8 mouse cellular contexts compared by ENCODE assay signal in the genomic region with DNA sequence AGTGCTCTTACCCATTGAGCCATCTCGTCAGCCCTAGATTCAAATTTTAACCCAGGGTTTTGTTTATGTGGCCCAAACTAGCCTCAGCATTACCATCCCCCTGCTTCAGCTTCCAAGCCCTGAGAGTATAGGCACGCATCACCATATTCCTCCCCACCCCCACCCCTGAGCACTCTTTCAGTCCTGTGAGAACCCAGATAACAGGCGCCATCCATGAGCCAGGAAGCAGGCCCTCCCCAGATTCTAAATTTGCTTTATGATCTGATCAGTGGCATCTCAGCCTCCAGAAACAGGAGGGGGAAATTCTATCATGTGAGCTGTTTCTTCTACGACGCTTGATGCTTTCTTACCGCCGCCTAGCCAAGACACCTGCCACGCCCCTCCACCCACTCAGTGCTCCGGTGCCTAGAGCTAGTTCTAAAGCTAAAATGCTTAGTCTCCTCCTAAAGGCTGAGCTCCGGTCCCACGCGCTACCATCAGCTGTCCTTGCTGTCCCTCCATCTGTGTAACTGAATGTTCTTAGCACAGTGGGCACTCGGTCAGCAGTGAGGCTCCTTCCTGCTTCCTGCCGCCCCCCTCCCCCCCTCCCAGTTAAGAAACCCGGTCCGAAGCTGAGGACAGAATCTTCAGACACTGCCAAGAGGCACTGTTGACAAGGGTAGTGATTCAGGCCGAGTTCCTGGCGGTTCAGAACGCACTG. TPM values are rescaled to one million over a fixed set of nuclear protein-coding genes. Genes with fewer than 3 reads are reported as not detected.
DNase-seq lines count a peak whose midpoint lies in the region; ATAC-seq lines count a peak whose summit lies in the region.

No protein-coding gene starts in this region.

- 3% methylated on average over 19 of the region's 19 CpGs for WGBS in heart, embryonic 15.5 days
- WGBS in neural tube, embryonic 15.5 days: 8% methylated on average over 19 of the region's 19 CpGs

- peak overlapping the region; percentile 65 for H3K4me2 ChIP-seq in heart, embryonic 15.5 days
- peak overlapping the region; percentile 47 for H3K4me2 ChIP-seq in neural tube, embryonic 15.5 days

- H3K9me3 ChIP-seq in erythroblast, embryonic 14.5 days (ENCODE audit: control insufficient read depth, low read length): peaks cover 5% of the 10 kb centered on the region
- no peaks in the 10 kb centered on the region for H3K9me3 ChIP-seq in heart, embryonic 15.5 days (replicated peaks)
- no peaks in the 10 kb centered on the region for H3K9me3 ChIP-seq in neural tube, embryonic 15.5 days (replicated peaks)

- DNase-seq in CD4-positive helper T cell, adult 2 months (ENCODE audit: low read depth, low spot score): peak; percentile 91
- DNase-seq in adrenal gland, postnatal 14 days: peak; percentile 39
- DNase-seq in layer of hippocampus, adult 18-20 months (ENCODE audit: low spot score in 2 of 2): peak; percentile 75 to 83
- DNase-seq in lung, adult 18-20 months: peak; percentile 50 to 58
- DNase-seq in thymus, postnatal 14 days: peak; percentile 75

- H3K27ac ChIP-seq in heart, embryonic 15.5 days: peak overlapping the region; percentile 63
- peak overlapping the region; percentile 72 for H3K27ac ChIP-seq in neural tube, embryonic 15.5 days (replicated peaks)

- no peaks in the 10 kb centered on the region; the same call in 1 of the 2 replicates for H3K27me3 ChIP-seq in erythroblast, embryonic 14.5 days (ENCODE audit: control insufficient read depth)
- H3K27me3 ChIP-seq in heart, embryonic 15.5 days: no peaks in the 10 kb centered on the region
- H3K27me3 ChIP-seq in neural tube, embryonic 15.5 days (replicated peaks): no peaks in the 10 kb centered on the region

- H3K9ac ChIP-seq in heart, embryonic 15.5 days: peak overlapping the region; percentile 14; the same call in 1 of the 2 replicates
- H3K9ac ChIP-seq in neural tube, embryonic 15.5 days (replicated peaks): 0 out of 2 replicates have a peak overlapping the region, but pooled peaks have one; percentile 17

- H3K4me3 ChIP-seq in erythroblast, embryonic 14.5 days (replicated peaks): peak overlapping the region; percentile 47
- peak overlapping the region; percentile 35 for H3K4me3 ChIP-seq in heart, embryonic 15.5 days
- peak overlapping the region; percentile 13; the same call in 1 of the 2 replicates for H3K4me3 ChIP-seq in neural tube, embryonic 15.5 days (replicated peaks)

- peaks cover 39% of the 10 kb centered on the region for H3K4me1 ChIP-seq in erythroblast, embryonic 14.5 days (ENCODE audit: control insufficient read depth)
- peaks cover 14% of the 10 kb centered on the region for H3K4me1 ChIP-seq in heart, embryonic 15.5 days (replicated peaks)
- H3K4me1 ChIP-seq in neural tube, embryonic 15.5 days: peaks cover 10% of the 10 kb centered on the region

- peak; percentile 58 for ATAC-seq in heart, embryonic 15.5 days (replicated peaks; ENCODE audit: insufficient number of reproducible peaks, insufficient read depth, low FRiP score, low read depth)
- ATAC-seq in neural tube, embryonic 15.5 days (ENCODE audit: low FRiP score): peak; percentile 78

- no peaks in the 10 kb centered on the region; the same call in 1 of the 2 replicates for H3K36me3 ChIP-seq in erythroblast, embryonic 14.5 days (ENCODE audit: control insufficient read depth)
- no peaks in the 10 kb centered on the region for H3K36me3 ChIP-seq in heart, embryonic 15.5 days
- H3K36me3 ChIP-seq in neural tube, embryonic 15.5 days: no peaks in the 10 kb centered on the region

RNA-seq across cellular contexts. Expression of a gene that starts 22.5 kb away (rescaled TPM):
- 8.4 and 8.7 TPM in 2 replicates for total RNA-seq in adrenal gland, postnatal 14 days (2021)
- polyA plus RNA-seq in erythroblast, embryonic 14.5 days (2012): 0.05 and 0.14 TPM in 2 replicates
- polyA plus RNA-seq in heart, embryonic 15.5 days (2015; fragmentation: Nextera tagmentation; extraction: Ambion mirVana): 11.5 and 13.4 TPM in 2 replicates
- total RNA-seq in layer of hippocampus, adult 18-20 months (2021): 10 to 100 TPM; 12.8 to 18.5 TPM
- polyA plus RNA-seq in neural tube, embryonic 15.5 days (2015; fragmentation: Nextera tagmentation; extraction: Ambion mirVana): 12.7 and 15.2 TPM in 2 replicates

RNA-seq across cellular contexts. Expression of a gene that starts 34.7 kb away (rescaled TPM):
- total RNA-seq in adrenal gland, postnatal 14 days (2021): 347 and 433 TPM in 2 replicates
- polyA plus RNA-seq in erythroblast, embryonic 14.5 days (2012): 11.5 and 12.9 TPM in 2 replicates
- polyA plus RNA-seq in heart, embryonic 15.5 days (2015; fragmentation: Nextera tagmentation; extraction: Ambion mirVana): 288 and 325 TPM in 2 replicates
- total RNA-seq in layer of hippocampus, adult 18-20 months (2021): 100 to 1,000 TPM; 206 to 211 TPM
- polyA plus RNA-seq in neural tube, embryonic 15.5 days (2015; fragmentation: Nextera tagmentation; extraction: Ambion mirVana): 337 and 386 TPM in 2 replicates

Comparison
In these comparisons a context has a peak if more than half of its experiments do, and no peak if none do; other contexts are left out.
1. Peak in every context shown above with its lines: DNase-seq, ATAC-seq, H3K4me3 ChIP-seq and H3K27ac ChIP-seq.
2. DNase-seq: peak in every context shown above with its lines; median percentile 91 in CD4-positive helper T cell, adult 2 months; 79 in layer of hippocampus, adult 18-20 months; 75 in thymus, postnatal 14 days; 54 in lung, adult 18-20 months; 39 in adrenal gland, postnatal 14 days.
3. RNA of a gene that starts 22.5 kb away (polyA plus RNA-seq): 12.7 to 15.2 TPM in neural tube, embryonic 15.5 days and 11.5 to 13.4 TPM in heart, embryonic 15.5 days; 0.05 to 0.14 TPM in erythroblast, embryonic 14.5 days; every median in the first group is over 10 times any median in the second.
4. RNA of a gene that starts 34.7 kb away (polyA plus RNA-seq): 337 to 386 TPM in neural tube, embryonic 15.5 days and 288 to 325 TPM in heart, embryonic 15.5 days; 11.5 to 12.9 TPM in erythroblast, embryonic 14.5 days; every median in the first group is over 10 times any median in the second.